Mouse (Mus musculus) embryo, embryonic 11 days (tissue): Measurements from ENCODE around the gene Tnik.

Experiments
- DNase-seq: peaks from one replicate; pipeline ENCODE4 v3.0.0-alpha.2; 2015

Gene Tnik

GRCm38 (mm10) chr3:28359138-28359537 is 96.1 kb downstream of the Tnik start:
- DNase-seq, result peak; percentile 47

GRCm38 (mm10) chr3:28361056-28361455 is 98.0 kb downstream of the Tnik start:
- no peak for DNase-seq

DNA sequence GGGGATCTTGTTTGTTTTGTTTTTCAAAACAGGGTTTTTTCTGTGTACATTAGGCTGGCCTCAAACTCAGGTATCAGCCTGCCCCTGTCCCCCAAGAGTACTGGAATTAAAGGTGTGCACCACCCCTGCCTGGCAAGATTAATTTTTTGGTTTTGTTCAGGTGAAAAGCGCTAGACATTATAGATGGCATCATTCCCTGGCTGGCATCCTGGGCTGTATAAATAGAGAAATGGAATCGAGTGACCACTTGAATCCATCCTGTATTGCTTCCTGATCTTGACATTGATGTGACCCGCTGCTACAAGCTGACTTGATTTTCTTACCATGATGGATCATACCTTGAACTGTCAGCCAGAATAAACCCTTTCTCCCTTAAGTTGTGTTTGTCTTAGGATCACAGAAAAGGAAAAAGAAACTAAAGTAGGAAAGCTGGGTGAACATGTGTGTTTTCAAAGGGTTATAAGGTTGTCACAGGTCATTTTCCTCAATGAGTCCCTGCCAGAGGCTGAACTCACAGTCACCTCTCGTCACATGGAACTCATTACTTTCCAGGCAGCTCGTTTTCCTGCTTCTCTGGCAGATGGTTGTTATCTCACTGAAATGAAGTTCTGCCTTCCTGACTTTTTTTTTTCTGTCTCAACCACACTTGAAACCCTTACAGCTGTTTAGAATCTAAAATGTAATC is 100.6 kb downstream of the Tnik start:
- peak; percentile 78 for DNase-seq

- DNase-seq, result no peak
Measured at GRCm38 (mm10) chr3:28368746-28369145, 105.7 kb downstream of the Tnik start.

GRCm38 (mm10) chr3:28369266-28369665 is 106.3 kb downstream of the Tnik start:
- DNase-seq, result no peak

GRCm38 (mm10) chr3:28369698-28370097 is 106.7 kb downstream of the Tnik start:
- DNase-seq, result no peak

- no peak for DNase-seq
Measured at GRCm38 (mm10) chr3:28371583-28371982, 108.6 kb downstream of the Tnik start.

GRCm38 (mm10) chr3:28372459-28372858 is 109.4 kb downstream of the Tnik start:
- DNase-seq, result no peak

DNA sequence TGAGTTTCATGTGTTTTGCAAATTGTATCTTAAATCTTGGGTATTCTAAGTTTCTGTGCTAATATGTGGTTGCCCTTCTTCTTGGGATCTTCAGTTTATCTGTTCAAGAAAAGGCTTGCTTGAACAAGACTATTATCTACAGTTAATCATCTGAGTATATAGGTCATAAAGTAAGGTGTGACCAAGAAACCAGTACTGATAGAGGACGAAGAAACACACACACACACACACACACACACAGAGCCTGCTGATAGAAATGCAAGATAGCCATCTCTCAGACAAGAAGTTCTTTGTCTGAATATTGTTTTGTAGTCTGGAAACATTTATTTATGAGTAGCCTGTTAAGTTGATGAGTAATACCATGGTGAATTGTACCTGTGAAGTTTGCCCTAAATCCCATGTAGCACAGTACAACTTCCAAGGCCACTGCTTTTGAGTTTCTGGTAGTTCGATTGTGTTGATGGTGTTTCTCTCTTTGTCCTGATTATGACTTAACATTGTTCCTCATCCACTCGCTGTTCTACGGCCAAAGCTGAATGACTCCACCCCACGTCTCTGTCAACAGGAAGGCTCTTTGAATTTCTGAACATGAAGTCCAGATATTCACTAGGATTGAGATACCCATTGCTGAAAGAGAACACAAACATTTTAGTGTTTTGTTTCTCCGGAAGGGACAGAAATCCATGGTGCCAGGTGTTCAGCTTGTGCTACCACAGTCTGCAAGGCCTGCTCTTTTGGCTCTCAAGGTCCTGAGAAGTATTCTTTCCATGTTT is 111.9 kb downstream of the Tnik start:
- DNase-seq, result no peak

DNA sequence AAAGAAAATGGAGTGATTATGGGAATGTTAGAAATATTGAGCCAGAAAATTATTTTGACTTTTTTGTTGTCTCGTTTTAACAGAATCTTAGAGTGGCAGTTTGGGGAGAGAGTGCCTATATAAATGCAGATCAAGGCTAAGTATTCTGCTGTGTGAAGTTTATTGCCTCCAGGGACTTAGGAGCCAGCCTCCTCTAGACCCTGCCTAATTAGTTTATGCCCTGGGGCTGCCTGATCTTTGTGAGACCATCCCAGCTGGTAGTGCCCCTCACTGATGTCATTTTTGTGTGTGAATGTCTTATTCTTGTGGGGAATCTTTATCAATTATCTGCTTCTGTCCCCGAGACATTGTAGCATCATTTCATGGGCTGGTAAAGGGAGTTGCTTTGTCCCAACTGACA is 117.2 kb downstream of the Tnik start:
- peak; percentile 45 for DNase-seq

DNA sequence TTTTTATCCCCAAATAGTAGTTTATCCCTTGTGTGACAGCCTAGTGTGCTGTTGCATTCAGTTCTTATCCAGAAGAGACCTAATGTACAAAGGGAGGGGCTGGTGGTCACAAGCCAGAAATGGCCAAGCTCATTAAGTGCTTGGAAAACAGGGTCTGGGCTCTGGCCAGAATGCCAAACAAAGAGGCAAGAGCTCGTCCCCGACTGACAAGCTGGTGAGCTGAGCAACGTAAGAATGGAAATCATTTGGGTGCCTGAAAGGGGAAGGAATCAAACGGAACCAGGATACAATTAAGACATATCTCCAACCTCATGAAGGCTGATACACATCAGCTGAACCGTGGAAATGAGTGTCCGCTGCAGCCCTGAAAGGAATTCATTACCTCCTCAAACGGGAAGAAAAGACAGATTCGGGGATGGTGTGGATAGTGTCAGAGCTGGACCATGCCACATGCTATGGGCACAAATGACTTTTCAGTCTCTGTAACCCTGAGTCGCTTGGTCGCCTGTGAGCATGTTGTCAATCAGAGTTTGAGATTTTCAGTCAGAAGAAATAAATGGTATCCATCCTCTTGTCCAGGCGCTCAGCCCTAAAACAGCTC is 120.6 kb downstream of the Tnik start:
- DNase-seq, result no peak

- no peak for DNase-seq
Measured at GRCm38 (mm10) chr3:28385199-28385975, 122.4 kb downstream of the Tnik start.

DNA sequence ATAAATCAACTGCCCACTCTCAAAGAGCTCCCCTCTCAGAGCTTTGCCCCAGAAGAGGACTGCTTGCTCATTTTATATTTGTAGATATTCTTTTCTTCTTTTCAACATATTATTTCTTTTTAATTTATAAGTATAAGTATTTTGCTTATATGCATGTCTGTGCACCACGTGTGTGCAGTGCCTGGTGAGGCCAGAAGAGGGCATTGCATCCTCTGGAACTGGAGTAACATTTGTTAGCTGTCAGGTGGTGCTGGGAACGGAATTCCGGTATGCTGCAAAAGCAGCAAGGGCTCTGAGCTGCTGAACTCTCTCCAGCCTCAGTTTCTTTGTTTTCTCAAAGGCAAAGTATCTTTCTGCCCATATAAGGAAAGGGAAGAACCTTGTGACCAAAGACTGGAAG is 125.5 kb downstream of the Tnik start:
- no peak for DNase-seq

GRCm38 (mm10) chr3:28390183-28390582 is 127.2 kb downstream of the Tnik start:
- DNase-seq, result no peak

- no peak for DNase-seq
Measured at GRCm38 (mm10) chr3:28392542-28392941, 129.5 kb downstream of the Tnik start.

DNA sequence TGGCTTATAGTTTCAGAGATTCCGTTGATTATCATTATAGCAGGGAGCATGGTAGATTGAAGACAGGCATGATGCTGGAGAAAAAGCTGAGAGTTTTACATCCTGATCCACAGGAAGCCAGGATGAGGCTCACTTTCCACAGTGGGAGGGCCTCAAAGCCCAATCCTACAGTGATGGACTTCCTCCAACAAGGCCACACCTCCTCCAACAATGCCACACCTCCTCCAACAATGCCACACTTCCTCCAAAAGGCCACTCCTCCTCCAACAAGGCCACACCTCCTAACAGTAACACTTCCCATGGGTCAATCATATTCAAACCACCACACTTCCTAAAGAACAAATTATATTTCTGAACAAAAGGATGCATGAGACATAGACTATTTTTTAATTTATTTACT is 135.8 kb downstream of the Tnik start:
- DNase-seq, result no peak

DNA sequence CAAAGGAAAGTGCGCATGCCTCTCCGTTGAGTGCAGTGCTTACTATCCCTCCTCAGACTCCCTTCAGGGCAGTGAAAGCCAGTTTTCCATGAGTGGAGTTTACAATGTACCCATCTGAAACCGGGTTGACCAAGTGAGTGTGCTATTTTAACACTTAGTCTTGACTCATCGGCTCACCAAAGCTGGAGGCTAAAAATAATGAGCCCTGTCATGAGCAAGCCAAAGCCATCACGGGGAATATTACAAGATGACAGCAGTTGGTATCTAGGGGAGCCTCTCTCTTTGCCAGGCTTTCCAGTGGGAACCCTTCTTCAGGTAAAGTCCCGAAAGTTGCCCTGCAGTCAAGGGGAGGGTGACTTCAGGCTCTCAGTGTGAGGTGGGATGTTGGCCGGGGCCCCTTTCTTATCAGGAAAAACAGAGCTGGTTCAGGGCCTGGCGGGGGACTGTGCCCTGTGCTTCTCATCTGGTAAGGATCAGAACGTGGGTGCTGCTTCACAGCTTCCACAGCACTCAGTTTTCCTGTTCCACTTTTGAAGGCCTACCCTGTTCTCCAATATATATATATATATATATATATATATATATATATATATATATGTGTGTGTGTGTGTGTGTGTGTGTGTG is 136.7 kb downstream of the Tnik start:
- DNase-seq, result no peak

- no peak for DNase-seq
Measured at GRCm38 (mm10) chr3:28401335-28401734, 138.3 kb downstream of the Tnik start.

- no peak for DNase-seq
Measured at GRCm38 (mm10) chr3:28402221-28402620, 139.2 kb downstream of the Tnik start.

DNA sequence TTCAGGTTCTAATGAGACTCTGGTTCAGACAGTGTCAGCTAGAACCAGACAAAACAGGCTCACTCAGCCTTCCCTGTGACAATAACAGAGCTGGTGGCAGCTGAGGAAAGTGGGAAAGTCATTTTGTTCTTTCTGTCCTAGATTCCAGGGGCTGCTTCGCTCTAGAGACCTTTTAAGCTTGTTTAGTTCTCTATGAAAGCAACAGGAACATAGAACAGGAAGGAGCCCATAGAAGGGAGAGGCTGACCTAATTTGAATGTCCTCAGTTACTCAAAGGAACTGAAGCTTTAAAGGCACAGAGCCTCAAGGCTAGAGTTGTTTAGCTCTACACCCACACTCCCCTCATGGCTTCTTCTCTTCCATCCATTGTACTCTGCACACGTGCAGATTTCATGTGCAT is 142.4 kb downstream of the Tnik start:
- DNase-seq, result no peak

- DNase-seq, result peak; percentile 77
Measured at GRCm38 (mm10) chr3:28408859-28409459, 145.9 kb downstream of the Tnik start.

- peak; percentile 34 for DNase-seq
Measured at GRCm38 (mm10) chr3:28410269-28410668, 147.3 kb downstream of the Tnik start.
